Mouse (Mus musculus): ENCODE results near the gene Gas2l3. TPM values are rescaled to one million over a fixed set of nuclear protein-coding genes. Genes with fewer than 3 reads are reported as not detected.

The Gas2l3 gene
- polyA plus RNA-seq, 1 experiment from 2014 or later, result 17.6 TPM

DNA sequence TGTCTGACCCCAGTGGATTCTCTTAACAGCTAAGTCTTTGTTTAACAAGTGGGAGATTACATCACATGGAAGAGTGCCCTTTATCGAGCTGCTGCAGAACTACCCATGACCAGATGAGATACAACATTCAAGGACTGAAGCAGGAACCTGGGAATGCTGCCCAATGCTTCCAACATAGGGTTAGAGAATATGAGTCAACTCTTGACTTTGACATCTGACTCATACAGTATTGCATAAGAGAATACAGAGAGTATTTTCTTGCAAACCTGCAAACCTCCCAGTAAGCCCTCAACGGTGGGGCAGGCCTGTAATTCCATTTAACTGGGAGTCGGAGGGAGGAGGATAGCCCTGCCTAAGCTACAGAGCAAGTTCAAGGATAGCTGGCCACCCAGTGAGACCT lies 15.0 kb upstream of the Gas2l3 start:
- Histone ChIP-seq H3K27me3 (ENCODE audit: control insufficient read depth, insufficient read depth, low read length) (no peaks in the 10 kb centered on the region), H3K36me3 (ENCODE audit: control insufficient read depth, insufficient read depth, low read length) (no peaks in the 10 kb centered on the region), H3K9ac (ENCODE audit: low read depth, low read length) (no peak overlapping the region), H3K27ac (ENCODE audit: low read depth, low read length) (no peak overlapping the region), H3K4me3 (ENCODE audit: low read depth, low read length) (no peak overlapping the region), H3K9me3 (replicated peaks; ENCODE audit: control insufficient read depth, low read length) (no peaks in the 10 kb centered on the region), H3K4me2 (no peak overlapping the region), H3K4me1 (ENCODE audit: control insufficient read depth, insufficient read depth, low read length) (no peaks in the 10 kb centered on the region)
- ATAC-seq (replicated peaks; ENCODE audit: insufficient number of reproducible peaks, low FRiP score, low TSS enrichment), result no peak
- 69% methylated on average over 3 of the region's 3 CpGs for WGBS (ENCODE audit: insufficient replicate concordance)

DNA sequence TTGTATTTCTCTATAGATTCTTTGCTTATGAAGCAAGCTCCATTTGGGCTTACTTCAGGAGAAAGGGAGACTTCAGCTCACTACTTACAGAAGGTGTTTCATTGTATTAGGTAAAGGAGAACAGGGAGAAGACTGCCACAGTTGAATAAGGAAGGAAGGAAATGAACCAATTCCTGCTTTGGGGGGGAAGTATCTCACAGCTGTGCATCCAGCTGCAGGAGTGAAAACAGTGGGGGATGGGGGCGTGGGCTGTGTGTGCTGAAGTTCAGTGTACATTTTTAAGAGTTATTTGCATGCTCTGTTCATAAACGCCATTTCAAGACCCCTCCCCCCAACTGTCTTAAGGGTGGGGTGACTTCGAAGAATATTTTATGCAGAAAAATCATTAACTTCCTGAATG lies 10.0 kb upstream of the Gas2l3 start:
- no peak for ATAC-seq (replicated peaks; ENCODE audit: insufficient number of reproducible peaks, low FRiP score, low TSS enrichment)
- Histone ChIP-seq H3K27me3 (ENCODE audit: control insufficient read depth, insufficient read depth, low read length) (no peaks in the 10 kb centered on the region), H3K36me3 (ENCODE audit: control insufficient read depth, insufficient read depth, low read length) (no peaks in the 10 kb centered on the region), H3K4me2 (no peak overlapping the region), H3K4me1 (ENCODE audit: control insufficient read depth, insufficient read depth, low read length) (no peaks in the 10 kb centered on the region), H3K4me3 (ENCODE audit: low read depth, low read length) (no peak overlapping the region), H3K27ac (ENCODE audit: low read depth, low read length) (no peak overlapping the region), H3K9ac (ENCODE audit: low read depth, low read length) (no peak overlapping the region), H3K9me3 (replicated peaks; ENCODE audit: control insufficient read depth, low read length) (no peaks in the 10 kb centered on the region)
- WGBS (ENCODE audit: insufficient replicate concordance), result 73% methylated on average over 3 of the region's 3 CpGs

DNA sequence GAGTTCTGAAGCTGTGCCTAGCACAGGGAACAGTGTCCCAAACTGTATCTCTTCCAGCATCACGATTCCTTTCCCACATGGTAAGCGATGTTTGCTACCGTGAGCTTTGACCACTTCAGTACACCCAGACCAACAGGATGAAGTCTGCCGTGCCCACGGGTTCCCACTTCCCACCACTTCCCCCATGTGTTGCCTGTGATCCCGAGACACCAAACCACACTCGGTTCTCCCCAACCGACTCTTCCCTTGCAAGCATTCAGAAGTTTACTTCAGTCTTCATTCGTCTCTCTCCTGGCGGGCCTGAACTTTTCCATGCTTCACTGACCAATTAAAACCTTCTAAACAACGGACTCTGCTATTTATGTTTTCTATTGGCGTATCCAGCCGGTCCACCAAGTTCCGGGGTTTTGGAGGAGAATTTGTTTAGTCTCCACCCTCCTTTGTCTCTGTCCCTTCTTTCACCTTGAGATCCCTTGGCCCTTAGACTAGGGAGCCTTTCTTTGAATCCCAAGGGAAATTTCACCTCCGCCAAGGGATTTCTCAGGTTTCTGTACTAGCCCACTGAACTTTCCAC lies 9.4 kb upstream of the Gas2l3 start:
- Histone ChIP-seq H3K4me3 (ENCODE audit: low read depth, low read length) (no peak overlapping the region), H3K27ac (ENCODE audit: low read depth, low read length) (no peak overlapping the region), H3K36me3 (ENCODE audit: control insufficient read depth, insufficient read depth, low read length) (no peaks in the 10 kb centered on the region), H3K27me3 (ENCODE audit: control insufficient read depth, insufficient read depth, low read length) (no peaks in the 10 kb centered on the region), H3K9ac (ENCODE audit: low read depth, low read length) (no peak overlapping the region), H3K4me2 (no peak overlapping the region), H3K4me1 (ENCODE audit: control insufficient read depth, insufficient read depth, low read length) (no peaks in the 10 kb centered on the region), H3K9me3 (replicated peaks; ENCODE audit: control insufficient read depth, low read length) (no peaks in the 10 kb centered on the region)
- WGBS (ENCODE audit: insufficient replicate concordance), result 82% methylated on average over 15 of the region's 15 CpGs
- ATAC-seq (replicated peaks; ENCODE audit: insufficient number of reproducible peaks, low FRiP score, low TSS enrichment), result no peak

DNA sequence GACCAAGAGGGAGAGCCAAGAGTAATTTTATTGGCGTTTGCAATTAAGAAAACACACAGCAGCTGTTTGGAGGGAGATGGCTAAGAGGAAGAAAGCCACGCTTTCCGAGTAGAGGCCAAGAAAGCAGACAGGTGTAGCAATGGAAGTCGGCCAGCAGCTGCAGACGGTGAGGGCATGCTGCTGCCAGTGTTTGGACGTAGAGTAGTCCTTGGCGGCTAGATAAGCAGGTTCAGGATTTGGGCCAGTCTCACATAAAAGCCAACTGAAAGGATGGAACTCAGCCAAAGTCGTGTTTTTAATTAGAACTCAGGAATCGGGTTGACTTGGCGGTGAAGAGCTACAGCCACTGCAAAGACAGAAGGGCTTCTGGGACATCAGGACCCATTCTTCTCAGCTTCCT lies 6.6 kb upstream of the Gas2l3 start:
- Histone ChIP-seq H3K9me3 (replicated peaks; ENCODE audit: control insufficient read depth, low read length) (no peaks in the 10 kb centered on the region), H3K27me3 (ENCODE audit: control insufficient read depth, insufficient read depth, low read length) (no peaks in the 10 kb centered on the region), H3K9ac (ENCODE audit: low read depth, low read length) (no peak overlapping the region), H3K4me3 (ENCODE audit: low read depth, low read length) (no peak overlapping the region), H3K4me2 (no peak overlapping the region), H3K36me3 (ENCODE audit: control insufficient read depth, insufficient read depth, low read length) (no peaks in the 10 kb centered on the region), H3K4me1 (ENCODE audit: control insufficient read depth, insufficient read depth, low read length) (no peaks in the 10 kb centered on the region), H3K27ac (ENCODE audit: low read depth, low read length) (no peak overlapping the region)
- no peak for ATAC-seq (replicated peaks; ENCODE audit: insufficient number of reproducible peaks, low FRiP score, low TSS enrichment)
- 61% methylated on average over 10 of the region's 10 CpGs for WGBS (ENCODE audit: insufficient replicate concordance)

DNA sequence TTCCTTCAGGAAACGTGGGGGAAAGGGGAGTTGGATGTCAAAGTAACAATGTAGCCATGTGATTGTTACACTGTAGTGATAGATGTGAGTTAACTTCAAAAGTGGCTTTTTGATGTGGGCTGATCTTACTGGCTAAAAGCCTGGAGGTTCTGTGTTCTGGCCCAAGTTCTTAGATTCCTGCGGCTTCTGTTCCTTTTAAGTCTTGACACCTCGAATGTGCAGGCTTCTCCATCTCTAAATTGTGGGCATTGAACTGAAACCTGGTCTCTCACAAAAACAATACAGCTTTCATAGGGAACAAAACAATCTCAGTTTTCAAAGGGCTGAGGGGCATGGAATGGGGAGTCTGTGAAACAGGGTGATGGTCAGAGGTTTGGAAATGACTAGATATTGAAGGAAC lies 614 bp upstream of the Gas2l3 start:
- no peak for ATAC-seq (replicated peaks; ENCODE audit: insufficient number of reproducible peaks, low FRiP score, low TSS enrichment)
- no peaks in the 10 kb centered on the region for H3K27me3 ChIP-seq (ENCODE audit: control insufficient read depth, insufficient read depth, low read length)
- H3K4me2 ChIP-seq, result peak overlapping the region; percentile 85
- WGBS (ENCODE audit: insufficient replicate concordance), result 38% methylated on average over 3 of the region's 3 CpGs
- no peaks in the 10 kb centered on the region for H3K9me3 ChIP-seq (replicated peaks; ENCODE audit: control insufficient read depth, low read length)
- H3K36me3 ChIP-seq (ENCODE audit: control insufficient read depth, insufficient read depth, low read length), result no peaks in the 10 kb centered on the region
- H3K27ac ChIP-seq (ENCODE audit: low read depth, low read length), result peak overlapping the region; percentile 55; the same call in 1 of the 2 replicates
- H3K4me3 ChIP-seq (ENCODE audit: low read depth, low read length), result peak overlapping the region; percentile 81
- H3K9ac ChIP-seq (ENCODE audit: low read depth, low read length), result peak overlapping the region; percentile 85; the same call in 1 of the 2 replicates
- peaks cover 4% of the 10 kb centered on the region for H3K4me1 ChIP-seq (ENCODE audit: control insufficient read depth, insufficient read depth, low read length)

DNA sequence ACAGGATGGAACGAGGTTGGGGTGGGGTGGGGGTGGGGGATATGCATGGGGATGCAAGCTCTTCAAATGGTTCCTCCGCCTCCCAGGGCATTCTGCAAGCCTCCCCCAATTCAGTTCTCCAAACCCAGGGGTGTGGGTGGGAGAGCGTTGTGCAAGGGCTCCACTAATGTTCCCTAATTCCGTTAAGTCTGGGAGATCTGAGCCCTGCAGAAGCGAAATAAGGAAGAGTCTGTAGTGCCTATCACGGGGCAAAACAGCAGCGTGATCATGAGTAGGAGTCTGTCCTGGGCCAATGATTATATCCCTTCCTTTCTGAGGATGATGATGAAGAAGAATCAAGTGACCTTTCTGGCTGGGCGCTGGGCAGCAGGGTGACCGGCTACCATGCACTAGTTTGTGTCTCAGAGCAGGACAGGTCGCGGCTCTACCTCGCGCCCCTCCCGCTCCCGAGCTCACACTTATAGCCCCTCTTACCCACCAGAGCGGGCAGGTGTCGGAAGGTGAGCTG lies 598 bp downstream of the Gas2l3 start:
- Histone ChIP-seq H3K36me3 (ENCODE audit: control insufficient read depth, insufficient read depth, low read length) (no peaks in the 10 kb centered on the region), H3K9ac (ENCODE audit: low read depth, low read length) (peak overlapping the region; percentile 85), H3K4me2 (peak overlapping the region; percentile 85), H3K27me3 (ENCODE audit: control insufficient read depth, insufficient read depth, low read length) (no peaks in the 10 kb centered on the region), H3K27ac (ENCODE audit: low read depth, low read length) (peak overlapping the region; percentile 70), H3K9me3 (replicated peaks; ENCODE audit: control insufficient read depth, low read length) (no peaks in the 10 kb centered on the region), H3K4me1 (ENCODE audit: control insufficient read depth, insufficient read depth, low read length) (peaks cover 11% of the 10 kb centered on the region), H3K4me3 (ENCODE audit: low read depth, low read length) (peak overlapping the region; percentile 81)
- 1% methylated on average over 17 of the region's 17 CpGs for WGBS (ENCODE audit: insufficient replicate concordance)
- peak; percentile 28; the same call in 1 of the 2 replicates for ATAC-seq (replicated peaks; ENCODE audit: insufficient number of reproducible peaks, low FRiP score, low TSS enrichment)

DNA sequence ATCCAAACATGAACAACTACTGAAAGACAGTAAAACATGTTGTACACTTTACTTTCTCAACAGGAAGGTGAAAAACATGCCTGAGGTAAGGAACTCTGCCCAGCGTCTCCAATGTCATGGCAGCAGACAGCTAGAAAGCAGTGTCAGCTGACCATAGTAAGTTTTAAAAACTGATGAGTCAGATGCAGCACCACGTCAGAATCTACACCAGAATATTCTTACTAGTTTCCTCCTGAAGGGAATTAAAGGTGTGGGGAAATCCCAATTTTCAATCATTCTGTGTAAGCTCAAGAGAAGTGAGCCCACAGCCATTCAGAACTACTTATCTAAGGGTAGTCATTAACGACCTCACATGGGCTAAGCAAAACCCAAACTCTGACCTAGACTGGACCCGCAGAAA lies 1.1 kb downstream of the Gas2l3 start:
- Histone ChIP-seq H3K4me1 (ENCODE audit: control insufficient read depth, insufficient read depth, low read length) (peaks cover 12% of the 10 kb centered on the region), H3K9ac (ENCODE audit: low read depth, low read length) (peak overlapping the region; percentile 85), H3K4me2 (peak overlapping the region; percentile 85), H3K9me3 (replicated peaks; ENCODE audit: control insufficient read depth, low read length) (no peaks in the 10 kb centered on the region), H3K36me3 (ENCODE audit: control insufficient read depth, insufficient read depth, low read length) (no peaks in the 10 kb centered on the region), H3K4me3 (ENCODE audit: low read depth, low read length) (peak overlapping the region; percentile 81), H3K27ac (ENCODE audit: low read depth, low read length) (no peak overlapping the region), H3K27me3 (ENCODE audit: control insufficient read depth, insufficient read depth, low read length) (no peaks in the 10 kb centered on the region)
- WGBS (ENCODE audit: insufficient replicate concordance), result 17% methylated on average over 4 of the region's 4 CpGs
- no peak for ATAC-seq (replicated peaks; ENCODE audit: insufficient number of reproducible peaks, low FRiP score, low TSS enrichment)

DNA sequence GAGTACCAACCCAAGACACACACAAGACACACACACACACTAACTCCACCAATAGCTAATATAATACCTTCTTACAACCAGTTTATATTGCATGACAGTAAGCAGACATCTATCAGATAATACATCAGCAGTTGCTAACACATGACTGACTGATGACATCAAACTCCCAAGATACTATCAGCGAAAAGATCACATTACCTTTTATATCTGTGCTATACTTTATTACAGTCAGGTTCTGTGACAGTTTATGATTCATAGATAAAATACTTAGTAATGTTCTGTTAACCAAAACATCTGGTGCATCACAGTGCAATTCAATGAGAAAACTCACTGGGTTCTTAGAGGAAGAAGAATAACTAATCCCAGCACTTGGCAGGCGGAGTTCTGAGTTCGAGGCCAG lies 1.8 kb downstream of the Gas2l3 start:
- Histone ChIP-seq H3K27ac (ENCODE audit: low read depth, low read length) (no peak overlapping the region), H3K4me3 (ENCODE audit: low read depth, low read length) (no peak overlapping the region), H3K9me3 (replicated peaks; ENCODE audit: control insufficient read depth, low read length) (no peaks in the 10 kb centered on the region), H3K27me3 (ENCODE audit: control insufficient read depth, insufficient read depth, low read length) (no peaks in the 10 kb centered on the region), H3K4me1 (ENCODE audit: control insufficient read depth, insufficient read depth, low read length) (peaks cover 12% of the 10 kb centered on the region), H3K36me3 (ENCODE audit: control insufficient read depth, insufficient read depth, low read length) (no peaks in the 10 kb centered on the region), H3K4me2 (no peak overlapping the region), H3K9ac (ENCODE audit: low read depth, low read length) (no peak overlapping the region)
- no peak for ATAC-seq (replicated peaks; ENCODE audit: insufficient number of reproducible peaks, low FRiP score, low TSS enrichment)
- WGBS (ENCODE audit: insufficient replicate concordance), result 96% methylated on average over 3 of the region's 3 CpGs

DNA sequence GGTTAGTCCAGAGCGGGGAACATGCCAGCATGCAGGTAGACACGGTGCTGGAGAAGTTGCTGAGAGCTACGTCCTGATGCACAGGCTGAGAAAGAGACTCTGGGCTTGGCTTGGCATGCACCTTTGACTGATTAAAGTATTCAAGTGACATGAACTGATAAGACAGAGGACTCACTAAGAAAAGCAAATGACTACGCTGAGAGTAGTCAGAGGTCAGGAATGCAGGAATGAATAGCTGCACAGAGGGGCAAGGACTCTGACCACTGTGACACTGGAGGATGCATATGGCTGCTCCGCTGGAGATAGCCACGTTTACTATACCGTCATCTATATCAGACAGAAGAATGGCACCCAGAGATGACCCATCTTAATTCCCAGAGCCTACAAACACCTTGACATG lies 4.4 kb downstream of the Gas2l3 start:
- H3K4me3 ChIP-seq (ENCODE audit: low read depth, low read length), result no peak overlapping the region
- H3K9me3 ChIP-seq (replicated peaks; ENCODE audit: control insufficient read depth, low read length), result no peaks in the 10 kb centered on the region
- peaks cover 12% of the 10 kb centered on the region for H3K4me1 ChIP-seq (ENCODE audit: control insufficient read depth, insufficient read depth, low read length)
- peak overlapping the region; percentile 43 for H3K27ac ChIP-seq (ENCODE audit: low read depth, low read length)
- peak overlapping the region; percentile 21 for H3K4me2 ChIP-seq
- H3K9ac ChIP-seq (ENCODE audit: low read depth, low read length), result no peak overlapping the region
- WGBS (ENCODE audit: insufficient replicate concordance), result 44% methylated on average over 7 of the region's 7 CpGs
- no peaks in the 10 kb centered on the region; the same call in 1 of the 2 replicates for H3K36me3 ChIP-seq (ENCODE audit: control insufficient read depth, insufficient read depth, low read length)
- no peak for ATAC-seq (replicated peaks; ENCODE audit: insufficient number of reproducible peaks, low FRiP score, low TSS enrichment)
- H3K27me3 ChIP-seq (ENCODE audit: control insufficient read depth, insufficient read depth, low read length), result no peaks in the 10 kb centered on the region
